Mouse (Mus musculus): ENCODE measurements around the gene Atp5l. TPM values are rescaled to one million over a fixed set of nuclear protein-coding genes. Genes with fewer than 3 reads are reported as not detected.
A peak's percentile ranks its signal among the peaks of the same experiment; 100 is the strongest.

Atp5l gene
- polyA plus RNA-seq, 1 experiment = 250 TPM

DNA sequence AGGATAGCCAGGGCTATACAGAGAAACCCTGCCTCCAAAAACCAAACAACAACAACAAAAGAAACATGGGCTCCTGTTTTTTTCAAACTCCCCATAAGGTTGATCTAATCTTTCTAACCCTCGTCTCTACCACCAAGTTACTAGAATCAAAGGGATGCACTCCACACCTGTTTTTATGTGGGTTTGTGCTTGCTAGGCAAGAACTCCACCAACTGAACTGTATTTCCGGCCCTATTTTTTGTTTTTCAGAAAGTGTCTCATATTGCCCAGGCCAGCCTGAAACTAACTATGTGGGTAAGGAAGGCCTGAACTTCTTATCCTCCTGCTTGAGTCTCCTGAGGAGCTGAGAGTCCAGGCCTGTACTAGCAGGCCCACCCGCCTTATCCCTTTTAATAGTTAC, 33.9 kb upstream of the Atp5l start:
- Histone ChIP-seq H3K4me1 (replicated peaks; ENCODE audit: control insufficient read depth, insufficient read depth, low read length) (peaks cover 7% of the 10 kb centered on the region), H3K27ac (ENCODE audit: control insufficient read depth, insufficient read depth, low read length) (peak overlapping the region; percentile 76), H3K27me3 (ENCODE audit: control insufficient read depth, insufficient read depth, low read length) (no peaks in the 10 kb centered on the region), H3K4me3 (ENCODE audit: control insufficient read depth, insufficient read depth, low read length) (no peak overlapping the region), H3K36me3 (ENCODE audit: control insufficient read depth, insufficient read depth, low read length) (peaks cover 66% of the 10 kb centered on the region)
- peak; percentile 48 for DNase-seq
- 16% methylated on average over 3 of the region's 3 CpGs for WGBS
- no peak for TF ChIP-seq CTCF (IDR thresholded peaks at IDR 0.05; ENCODE audit: borderline replicate concordance, control insufficient read depth, extremely low read depth, insufficient read depth, low read length, poor library complexity)
- TF ChIP-seq POLR2A (IDR thresholded peaks at IDR 0.05; ENCODE audit: control insufficient read depth, extremely low read depth, insufficient read depth, low read length, poor library complexity) = no peak

DNA sequence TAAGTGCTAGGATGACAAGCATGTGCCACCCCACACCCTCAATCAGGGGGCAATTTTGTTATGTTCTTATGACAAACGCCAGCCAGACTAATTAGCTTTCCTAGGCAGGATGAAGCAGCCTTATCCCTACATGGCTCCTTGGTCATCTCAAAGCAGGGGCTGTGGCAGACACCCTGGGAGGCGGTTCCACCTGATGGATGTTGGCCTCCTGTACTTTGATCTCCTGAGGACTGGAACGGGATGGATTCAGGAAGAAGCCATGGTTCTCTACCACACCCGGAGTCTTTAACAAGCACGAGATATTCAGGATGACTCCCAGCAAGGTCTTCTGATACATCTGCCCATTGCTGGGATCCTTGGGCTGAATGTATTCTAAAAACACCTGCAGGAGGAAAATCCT, 27.3 kb upstream of the Atp5l start:
- no peak overlapping the region for H3K27ac ChIP-seq (ENCODE audit: control insufficient read depth, insufficient read depth, low read length)
- no peaks in the 10 kb centered on the region for H3K4me1 ChIP-seq (replicated peaks; ENCODE audit: control insufficient read depth, insufficient read depth, low read length)
- TF ChIP-seq POLR2A (IDR thresholded peaks at IDR 0.05; ENCODE audit: control insufficient read depth, extremely low read depth, insufficient read depth, low read length, poor library complexity) (no peak), CTCF (IDR thresholded peaks at IDR 0.05; ENCODE audit: borderline replicate concordance, control insufficient read depth, extremely low read depth, insufficient read depth, low read length, poor library complexity) (no peak)
- 97% methylated on average over 5 of the region's 5 CpGs for WGBS
- H3K4me3 ChIP-seq (ENCODE audit: control insufficient read depth, insufficient read depth, low read length) = no peak overlapping the region
- DNase-seq = no peak
- H3K36me3 ChIP-seq (ENCODE audit: control insufficient read depth, insufficient read depth, low read length) = peaks cover 77% of the 10 kb centered on the region
- no peaks in the 10 kb centered on the region for H3K27me3 ChIP-seq (ENCODE audit: control insufficient read depth, insufficient read depth, low read length)

DNA sequence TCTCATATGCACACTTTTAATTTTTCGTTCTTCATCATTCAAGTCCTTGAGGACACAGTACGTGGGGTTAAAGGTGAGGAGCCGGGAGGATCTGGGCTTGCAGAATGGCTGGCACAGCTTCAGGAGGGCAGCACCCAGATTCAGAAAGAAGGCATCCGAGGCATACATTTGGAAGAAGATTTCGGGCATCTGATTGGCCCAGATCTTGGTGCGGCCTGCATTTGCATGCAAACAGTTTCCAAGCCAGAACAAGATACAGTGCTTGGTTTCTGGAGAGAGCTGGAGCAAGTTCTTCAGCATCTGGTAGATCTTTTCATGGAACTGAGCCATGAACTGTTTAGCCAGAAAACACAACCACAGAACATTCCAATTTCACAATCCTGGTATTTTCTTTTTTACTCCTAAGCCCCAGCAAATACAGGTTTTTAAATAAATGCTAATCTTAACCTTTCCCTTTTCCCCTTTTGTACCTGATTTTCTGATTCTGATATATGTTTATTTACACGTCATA, 25.7 kb upstream of the Atp5l start:
- Histone ChIP-seq H3K4me1 (replicated peaks; ENCODE audit: control insufficient read depth, insufficient read depth, low read length) (no peaks in the 10 kb centered on the region), H3K27me3 (ENCODE audit: control insufficient read depth, insufficient read depth, low read length) (no peaks in the 10 kb centered on the region), H3K27ac (ENCODE audit: control insufficient read depth, insufficient read depth, low read length) (no peak overlapping the region), H3K36me3 (ENCODE audit: control insufficient read depth, insufficient read depth, low read length) (peaks cover 70% of the 10 kb centered on the region), H3K4me3 (ENCODE audit: control insufficient read depth, insufficient read depth, low read length) (no peak overlapping the region)
- 97% methylated on average over 7 of the region's 7 CpGs for WGBS
- no peak for TF ChIP-seq POLR2A (IDR thresholded peaks at IDR 0.05; ENCODE audit: control insufficient read depth, extremely low read depth, insufficient read depth, low read length, poor library complexity)
- no peak for TF ChIP-seq CTCF (IDR thresholded peaks at IDR 0.05; ENCODE audit: borderline replicate concordance, control insufficient read depth, extremely low read depth, insufficient read depth, low read length, poor library complexity)
- DNase-seq = no peak

DNA sequence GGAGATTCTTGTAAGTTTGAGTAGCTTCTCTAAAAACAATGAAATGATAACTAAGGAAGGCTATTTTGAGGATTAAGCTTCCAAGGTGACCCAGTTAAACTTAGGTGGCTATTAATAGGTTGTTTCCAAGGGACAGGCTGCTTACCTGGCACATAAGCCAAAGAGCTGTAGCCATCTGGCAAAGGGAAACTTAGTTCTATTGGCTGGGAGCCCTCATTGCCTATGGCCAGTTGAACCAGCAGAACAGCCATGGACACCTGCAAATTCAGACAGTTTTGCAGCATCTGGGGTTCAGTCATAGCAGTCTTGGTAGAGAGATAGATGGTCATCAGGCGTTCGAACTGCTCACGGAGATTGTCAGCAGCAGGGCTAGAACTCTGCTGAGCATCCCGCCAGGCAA, 21.9 kb upstream of the Atp5l start:
- TF ChIP-seq POLR2A (IDR thresholded peaks at IDR 0.05; ENCODE audit: control insufficient read depth, extremely low read depth, insufficient read depth, low read length, poor library complexity) (no peak), CTCF (IDR thresholded peaks at IDR 0.05; ENCODE audit: borderline replicate concordance, control insufficient read depth, extremely low read depth, insufficient read depth, low read length, poor library complexity) (no peak)
- Histone ChIP-seq H3K4me1 (replicated peaks; ENCODE audit: control insufficient read depth, insufficient read depth, low read length) (no peaks in the 10 kb centered on the region), H3K36me3 (ENCODE audit: control insufficient read depth, insufficient read depth, low read length) (peaks cover 55% of the 10 kb centered on the region), H3K27me3 (ENCODE audit: control insufficient read depth, insufficient read depth, low read length) (no peaks in the 10 kb centered on the region), H3K27ac (ENCODE audit: control insufficient read depth, insufficient read depth, low read length) (no peak overlapping the region), H3K4me3 (ENCODE audit: control insufficient read depth, insufficient read depth, low read length) (no peak overlapping the region)
- no peak for DNase-seq
- 98% methylated on average over 4 of the region's 4 CpGs for WGBS

DNA sequence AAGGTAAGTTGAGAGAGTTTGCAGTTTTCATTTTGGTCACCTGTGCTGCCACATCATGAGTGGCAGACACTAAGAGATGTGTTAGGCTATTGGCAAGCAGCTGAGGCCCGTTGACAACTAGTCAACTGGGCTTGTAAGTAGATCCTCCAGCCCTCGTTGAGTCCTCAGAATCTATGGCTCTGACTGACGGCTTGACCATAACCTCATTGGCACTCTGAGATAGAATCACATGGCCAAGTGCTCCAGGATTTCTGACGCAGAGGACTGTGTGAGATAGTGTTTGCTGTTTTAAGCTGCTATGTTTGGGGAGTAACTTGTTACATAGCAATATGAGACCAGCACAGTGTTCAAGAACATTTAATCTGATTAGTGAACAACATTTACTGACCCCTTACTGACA, 21.2 kb upstream of the Atp5l start:
- H3K4me1 ChIP-seq (replicated peaks; ENCODE audit: control insufficient read depth, insufficient read depth, low read length) = no peaks in the 10 kb centered on the region
- no peak overlapping the region for H3K27ac ChIP-seq (ENCODE audit: control insufficient read depth, insufficient read depth, low read length)
- DNase-seq = no peak
- H3K27me3 ChIP-seq (ENCODE audit: control insufficient read depth, insufficient read depth, low read length) = no peaks in the 10 kb centered on the region
- TF ChIP-seq CTCF (IDR thresholded peaks at IDR 0.05; ENCODE audit: borderline replicate concordance, control insufficient read depth, extremely low read depth, insufficient read depth, low read length, poor library complexity) = no peak
- TF ChIP-seq POLR2A (IDR thresholded peaks at IDR 0.05; ENCODE audit: control insufficient read depth, extremely low read depth, insufficient read depth, low read length, poor library complexity) = no peak
- peaks cover 54% of the 10 kb centered on the region for H3K36me3 ChIP-seq (ENCODE audit: control insufficient read depth, insufficient read depth, low read length)
- 95% methylated on average over 4 of the region's 4 CpGs for WGBS
- H3K4me3 ChIP-seq (ENCODE audit: control insufficient read depth, insufficient read depth, low read length) = no peak overlapping the region

DNA sequence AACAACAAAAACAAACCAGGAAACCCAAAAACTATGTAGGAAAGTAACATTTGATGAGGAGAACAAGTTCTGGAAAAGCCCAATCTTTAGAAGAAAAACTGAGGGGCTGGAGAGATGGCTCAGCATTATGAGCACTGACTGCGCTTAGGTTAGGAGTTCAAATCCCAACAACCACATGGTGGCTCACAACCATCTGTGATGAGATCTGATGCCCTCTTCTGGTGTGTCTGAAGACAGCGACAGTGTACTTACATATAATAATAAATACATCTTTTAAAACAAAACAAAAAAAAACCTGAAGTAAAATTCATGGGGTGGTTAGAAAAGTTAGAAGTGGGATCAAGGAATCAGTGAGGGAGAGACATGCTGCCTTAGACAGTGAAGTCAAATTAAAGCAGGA, 1.0 kb upstream of the Atp5l start:
- WGBS = 83% methylated on average over 2 of the region's 2 CpGs
- H3K27ac ChIP-seq (ENCODE audit: control insufficient read depth, insufficient read depth, low read length) = no peak overlapping the region
- no peaks in the 10 kb centered on the region for H3K36me3 ChIP-seq (ENCODE audit: control insufficient read depth, insufficient read depth, low read length)
- DNase-seq = no peak
- no peak for TF ChIP-seq CTCF (IDR thresholded peaks at IDR 0.05; ENCODE audit: borderline replicate concordance, control insufficient read depth, extremely low read depth, insufficient read depth, low read length, poor library complexity)
- no peak for TF ChIP-seq POLR2A (IDR thresholded peaks at IDR 0.05; ENCODE audit: control insufficient read depth, extremely low read depth, insufficient read depth, low read length, poor library complexity)
- H3K4me3 ChIP-seq (ENCODE audit: control insufficient read depth, insufficient read depth, low read length) = no peak overlapping the region
- 0 out of 2 replicates have a peak, but pooled peaks cover 2% of the 10 kb centered on the region for H3K4me1 ChIP-seq (replicated peaks; ENCODE audit: control insufficient read depth, insufficient read depth, low read length)
- no peaks in the 10 kb centered on the region for H3K27me3 ChIP-seq (ENCODE audit: control insufficient read depth, insufficient read depth, low read length)

DNA sequence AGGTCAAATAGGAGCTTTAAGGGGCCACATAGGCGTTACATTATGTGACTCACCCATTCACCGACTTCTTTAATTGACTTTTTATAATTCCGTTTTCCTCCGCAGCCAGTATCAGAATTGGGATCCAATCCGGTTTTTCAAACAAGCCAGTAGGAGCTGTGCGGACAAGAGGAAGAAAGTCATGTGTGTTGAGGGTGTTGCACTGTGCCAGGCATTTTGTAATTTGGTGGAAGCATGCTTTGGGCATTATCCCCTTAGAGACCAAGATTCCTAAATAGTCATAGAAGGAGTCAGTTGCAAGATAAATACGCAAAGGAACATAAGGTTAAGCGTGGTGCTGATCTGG, 554 bp upstream of the Atp5l start:
- no peak for TF ChIP-seq POLR2A (IDR thresholded peaks at IDR 0.05; ENCODE audit: control insufficient read depth, extremely low read depth, insufficient read depth, low read length, poor library complexity)
- TF ChIP-seq CTCF (IDR thresholded peaks at IDR 0.05; ENCODE audit: borderline replicate concordance, control insufficient read depth, extremely low read depth, insufficient read depth, low read length, poor library complexity) = no peak
- Histone ChIP-seq H3K27ac (ENCODE audit: control insufficient read depth, insufficient read depth, low read length) (no peak overlapping the region; the same call in 1 of the 2 replicates), H3K4me3 (ENCODE audit: control insufficient read depth, insufficient read depth, low read length) (peak overlapping the region; percentile 8; the same call in 1 of the 2 replicates), H3K36me3 (ENCODE audit: control insufficient read depth, insufficient read depth, low read length) (no peaks in the 10 kb centered on the region), H3K4me1 (replicated peaks; ENCODE audit: control insufficient read depth, insufficient read depth, low read length) (0 out of 2 replicates have a peak, but pooled peaks cover 2% of the 10 kb centered on the region), H3K27me3 (ENCODE audit: control insufficient read depth, insufficient read depth, low read length) (no peaks in the 10 kb centered on the region)
- DNase-seq = no peak
- 2% methylated on average over 8 of the region's 8 CpGs for WGBS
